Mouse (Mus musculus) cerebellum, adult 9-11 months (tissue): ENCODE measurements around the gene Dstyk.

Source experiments
- DNase-seq: peaks from one replicate; pipeline ENCODE4 v3.0.0; 2022

Gene Dstyk

DNA sequence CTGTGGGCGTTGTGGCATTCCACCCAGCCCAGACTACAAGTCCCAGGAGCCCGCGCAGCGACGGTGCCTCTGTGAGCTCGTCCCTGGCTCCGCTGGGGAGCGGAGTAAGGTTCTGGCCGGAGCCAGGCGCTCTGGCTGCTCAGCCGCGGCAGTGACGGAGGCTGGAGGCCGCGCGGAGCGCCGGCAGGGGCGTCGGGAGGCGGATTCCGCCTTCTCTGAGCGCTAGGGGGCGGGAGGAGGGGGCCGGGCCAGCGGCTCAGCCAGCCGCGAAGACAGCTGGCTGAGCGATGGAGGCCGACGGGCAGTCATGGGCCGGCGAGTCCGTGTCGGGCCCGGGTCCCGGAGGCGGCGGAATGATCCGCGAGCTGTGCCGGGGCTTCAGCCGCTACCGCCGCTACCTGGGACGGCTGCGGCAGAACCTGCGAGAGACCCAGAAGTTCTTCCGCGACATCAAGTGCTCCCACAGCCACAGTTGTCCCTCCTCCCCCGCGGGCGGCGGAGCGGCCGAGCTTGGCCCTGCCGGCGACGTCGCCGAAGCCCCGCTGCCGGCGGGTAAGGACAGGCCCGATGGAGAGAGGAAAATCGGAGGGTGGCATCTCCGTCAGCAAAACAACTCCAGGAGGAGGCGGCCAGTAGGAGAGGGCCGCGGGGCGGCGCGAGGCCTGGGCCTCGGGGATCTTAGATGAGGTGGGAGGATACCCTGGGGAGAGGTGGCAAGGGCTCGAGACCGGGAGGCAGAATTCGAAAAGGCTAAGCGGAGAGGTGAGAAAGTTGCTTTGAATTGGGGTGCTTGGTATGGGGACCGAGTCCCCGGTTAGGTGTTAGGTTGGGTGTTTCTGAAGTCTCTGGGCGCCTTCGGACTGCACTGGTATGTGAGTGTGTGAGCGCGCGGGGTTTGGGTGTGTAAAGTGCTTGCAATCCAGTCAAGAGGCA is at the start of gene Dstyk:
Gene Dstyk (plus strand): TSS at position 237 of the 933 bp plus-strand sequence.
- DNase-seq = peak; percentile 91

GRCm38 (mm10) chr1:132367692-132368506 is 49.5 kb upstream of the Dstyk start:
- DNase-seq = peak; percentile 89

GRCm38 (mm10) chr1:132370681-132371173 is 46.6 kb upstream of the Dstyk start:
- DNase-seq = peak; percentile 36

GRCm38 (mm10) chr1:132371298-132372081 is 45.9 kb upstream of the Dstyk start:
- no peak for DNase-seq

DNA sequence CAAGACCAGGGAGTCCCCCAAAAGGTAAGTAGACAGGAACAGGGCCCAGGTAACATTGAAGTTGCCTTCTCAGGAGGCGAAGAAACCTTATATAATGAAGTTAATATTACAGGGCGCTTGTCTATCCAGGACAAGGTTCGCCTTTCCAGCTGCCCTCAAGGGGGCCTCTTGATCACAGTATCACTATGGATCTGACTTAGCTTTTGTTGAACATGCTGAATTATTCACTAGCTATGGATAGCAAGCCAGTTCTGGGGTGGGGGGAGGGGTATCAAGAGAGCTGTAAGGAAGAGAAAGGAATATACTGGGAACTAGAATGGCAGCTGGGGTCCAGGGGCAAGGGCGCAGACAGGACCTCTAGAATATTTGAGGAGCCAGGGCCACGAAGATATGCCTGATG is 45.0 kb upstream of the Dstyk start:
- DNase-seq = no peak

GRCm38 (mm10) chr1:132372896-132373534 is 44.3 kb upstream of the Dstyk start:
- DNase-seq = peak; percentile 41

DNA sequence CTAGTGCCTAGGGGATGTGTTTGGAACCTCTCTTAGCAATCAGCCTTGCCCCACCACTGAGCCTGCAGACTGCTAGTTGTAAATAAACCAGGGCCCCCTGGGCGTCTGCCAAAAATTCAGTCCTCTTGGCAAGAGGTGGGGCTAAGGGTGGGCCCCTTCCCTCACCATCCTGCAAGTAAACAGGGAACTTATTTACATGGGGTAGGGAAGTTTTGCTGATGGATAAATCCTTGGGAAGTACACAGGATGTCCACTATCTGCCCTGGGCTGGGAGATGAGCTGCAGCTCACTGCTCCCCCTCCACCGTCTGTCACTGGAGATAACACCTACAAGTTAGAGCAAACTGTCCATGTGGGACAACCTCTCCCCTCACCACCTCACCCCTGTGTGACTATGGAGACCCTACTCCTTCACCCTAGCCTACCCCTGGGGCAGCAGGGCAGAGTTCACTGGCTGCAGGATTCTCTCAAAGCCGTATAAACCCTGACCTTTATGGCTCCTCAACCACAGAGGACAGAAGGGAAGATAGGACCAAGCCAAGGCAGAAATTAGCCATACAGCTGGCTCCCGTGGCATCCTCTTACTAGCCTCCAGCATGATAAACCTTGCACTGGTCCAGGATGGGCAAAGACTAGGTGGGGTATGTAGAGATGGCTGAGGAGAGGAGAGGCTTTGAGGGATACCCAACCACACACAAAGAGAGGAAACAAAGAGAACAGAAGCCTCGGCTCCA is 43.0 kb upstream of the Dstyk start:
- DNase-seq = peak; percentile 64

- DNase-seq = no peak
Observed at GRCm38 (mm10) chr1:132374873-132375244, 42.5 kb upstream of the Dstyk start.

DNA sequence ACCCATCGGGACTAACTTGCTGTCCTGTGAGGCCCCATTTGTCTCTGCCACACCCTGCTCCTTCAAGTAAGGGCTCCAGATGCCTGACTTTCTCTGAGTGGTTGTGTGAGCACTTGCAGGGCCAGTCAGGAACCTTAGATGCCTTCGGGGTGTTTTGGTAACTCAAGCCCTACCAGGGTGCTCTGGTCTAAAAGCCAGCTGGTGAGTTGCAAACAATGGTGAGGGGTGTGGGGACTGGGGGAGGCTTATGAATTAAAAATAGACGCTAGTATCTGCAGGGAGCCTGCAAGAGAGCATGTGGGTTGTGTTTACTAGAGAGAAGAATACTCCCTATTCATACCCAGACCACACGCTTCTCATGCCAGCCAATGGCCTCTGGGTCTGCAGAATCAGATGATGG is 42.1 kb upstream of the Dstyk start:
- peak; percentile 52 for DNase-seq

DNA sequence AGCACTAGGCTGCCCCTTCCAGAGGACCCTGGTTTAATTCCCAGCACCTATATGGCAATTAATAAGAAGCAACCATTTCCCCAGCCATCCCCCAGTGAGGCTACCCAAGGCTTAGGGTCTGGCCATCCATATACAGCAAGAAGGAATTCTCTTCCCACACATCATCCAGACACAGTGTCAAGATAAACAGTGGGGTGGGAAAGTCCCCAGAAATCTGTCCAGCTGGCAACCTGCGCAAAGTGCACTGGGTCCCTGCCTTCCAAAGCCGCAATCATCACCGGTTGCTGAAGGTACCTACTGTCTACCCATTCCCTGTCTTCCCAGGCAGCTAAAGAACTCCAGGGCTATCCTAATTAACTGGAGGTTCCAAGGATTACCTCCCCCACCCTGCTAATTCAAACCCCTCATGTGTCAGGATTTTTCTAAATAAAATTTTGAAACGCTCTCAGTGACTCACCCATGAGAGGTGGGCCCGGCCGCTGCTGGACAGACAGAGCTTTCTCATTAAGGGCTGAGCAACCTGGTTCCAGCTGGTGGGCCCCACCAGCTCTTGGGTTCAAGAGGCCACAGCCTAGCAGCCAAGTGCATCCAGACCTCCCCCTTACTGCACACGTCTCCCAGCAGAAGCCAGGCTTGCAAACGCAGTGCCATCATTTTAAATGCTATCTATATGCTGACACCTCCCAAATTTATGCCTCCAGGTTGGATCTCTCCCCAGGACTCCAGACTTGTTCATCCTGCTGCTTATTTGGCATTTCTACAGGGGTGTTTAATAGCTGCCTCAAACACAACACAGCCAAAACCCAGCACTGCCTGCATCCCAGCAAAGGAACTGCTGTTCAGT is 40.9 kb upstream of the Dstyk start:
- peak; percentile 44 for DNase-seq

- no peak for DNase-seq
Observed at GRCm38 (mm10) chr1:132377055-132377365, 40.3 kb upstream of the Dstyk start.

GRCm38 (mm10) chr1:132377811-132378210 is 39.5 kb upstream of the Dstyk start:
- DNase-seq = no peak

DNA sequence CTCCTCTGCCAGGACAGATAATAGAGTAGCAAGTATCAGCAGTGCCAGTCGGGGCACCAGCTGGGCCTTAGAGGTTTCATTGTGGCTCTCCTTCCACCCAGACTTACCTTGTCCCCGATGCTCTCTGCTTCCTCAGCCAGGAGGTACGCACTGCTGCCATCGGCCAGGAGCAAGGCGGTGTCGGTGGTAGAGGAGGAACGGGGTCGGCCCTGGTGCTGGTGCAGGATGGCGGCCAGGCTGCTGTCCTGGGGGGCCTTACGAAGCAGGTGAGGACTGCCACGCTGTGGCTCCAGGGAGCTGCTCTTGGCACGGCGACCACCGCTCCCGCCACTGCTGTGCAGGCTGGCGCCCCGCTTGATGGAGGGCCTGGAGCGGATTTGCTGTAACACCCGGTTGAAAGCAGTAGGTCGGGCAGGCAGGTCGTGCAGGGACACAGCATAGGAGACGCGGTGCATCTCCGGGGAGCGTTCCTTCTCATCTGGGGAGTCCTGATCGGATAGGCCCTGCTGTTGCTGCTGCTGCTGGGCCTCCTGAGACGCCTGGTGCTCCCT is 36.7 kb upstream of the Dstyk start:
- peak; percentile 56 for DNase-seq

GRCm38 (mm10) chr1:132381929-132382328 is 35.4 kb upstream of the Dstyk start:
- DNase-seq = peak; percentile 80

DNA sequence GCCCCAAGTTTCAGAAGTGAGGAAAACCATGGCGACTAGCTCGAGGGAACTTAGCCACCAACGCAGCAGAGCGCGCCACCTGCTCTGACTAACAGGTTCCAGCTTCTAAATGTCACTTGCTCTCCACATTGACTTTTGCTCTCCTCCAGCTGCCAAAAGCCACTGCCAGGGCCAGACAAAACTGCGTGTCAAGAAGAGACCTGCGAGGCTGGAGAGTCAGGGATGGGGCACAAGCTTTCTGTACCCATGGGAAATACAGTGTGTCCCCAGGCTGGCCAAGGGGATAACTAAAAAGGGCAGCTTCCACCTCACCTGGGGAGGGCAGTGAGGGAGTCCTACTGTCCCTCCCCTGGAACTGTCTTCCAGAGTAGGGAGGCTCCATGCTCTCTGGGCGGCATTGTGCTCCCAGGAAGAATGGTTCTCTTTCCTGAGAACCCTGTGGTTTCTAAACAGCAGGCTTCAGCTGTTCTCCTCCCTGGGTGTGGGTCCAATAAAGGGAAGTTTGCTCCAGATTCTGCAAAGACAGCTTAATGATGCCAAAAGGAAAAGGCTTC is 33.3 kb upstream of the Dstyk start:
- DNase-seq = peak; percentile 63

GRCm38 (mm10) chr1:132385266-132385665 is 32.1 kb upstream of the Dstyk start:
- peak; percentile 36 for DNase-seq

GRCm38 (mm10) chr1:132385711-132386110 is 31.6 kb upstream of the Dstyk start:
- DNase-seq = peak; percentile 46

GRCm38 (mm10) chr1:132386266-132386665 is 31.1 kb upstream of the Dstyk start:
- peak; percentile 47 for DNase-seq

- peak; percentile 75 for DNase-seq
Observed at GRCm38 (mm10) chr1:132387943-132388342, 29.4 kb upstream of the Dstyk start.
